Mouse (Mus musculus) NIH3T3 (cell line): ENCODE results near the gene Mmp2.
A peak's percentile ranks its signal among the peaks of the same experiment; 100 is the strongest.

Source experiments
- DNase-seq: peaks from one replicate; pipeline ENCODE4 v3.0.0-alpha.2; 2012; ENCODE audit warnings: low read depth

Mmp2 gene

GRCm38 (mm10) chr8:92896056-92896455, 69.0 kb downstream of the Mmp2 start:
- DNase-seq, result peak; percentile 44

GRCm38 (mm10) chr8:92896611-92897010, 69.5 kb downstream of the Mmp2 start:
- DNase-seq, result peak; percentile 80

- no peak for DNase-seq
Observed at GRCm38 (mm10) chr8:92897794-92898193, 70.7 kb downstream of the Mmp2 start.

GRCm38 (mm10) chr8:92899590-92899989, 72.5 kb downstream of the Mmp2 start:
- DNase-seq, result no peak

- DNase-seq, result no peak
Observed at GRCm38 (mm10) chr8:92901107-92901506, 74.0 kb downstream of the Mmp2 start, which contains the start of gene Capns2. Capns2 (plus strand) TSS chr8:92901407.

- DNase-seq, result no peak
Observed at GRCm38 (mm10) chr8:92902981-92903380, 75.9 kb downstream of the Mmp2 start.
